Mouse (Mus musculus): ENCODE measurements around the gene Hoxd11.

Hoxd11 gene

DNA sequence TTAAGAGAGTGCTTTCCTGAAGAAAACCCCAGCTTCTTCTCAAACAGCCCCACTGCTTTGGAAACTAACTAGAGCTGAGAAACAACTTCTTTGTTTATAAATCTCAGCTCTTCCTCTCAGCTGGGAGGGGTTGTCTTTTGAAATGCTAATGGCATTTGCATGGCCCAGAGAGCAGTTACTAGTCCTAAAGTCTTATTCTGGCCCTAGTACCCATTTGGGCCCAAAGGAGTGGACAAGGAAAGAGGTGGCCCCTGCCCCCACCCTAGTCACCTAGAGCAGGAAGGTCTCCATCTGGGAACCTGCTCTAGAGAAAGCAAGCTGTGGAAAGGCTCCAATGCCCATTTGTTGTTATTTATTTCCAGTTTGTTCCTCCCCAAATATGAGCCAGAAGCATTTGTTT lies 51.7 kb downstream of the Hoxd11 start:
- no peak for DNase-seq (ENCODE audit: low spot score in 2 of 2)

DNA sequence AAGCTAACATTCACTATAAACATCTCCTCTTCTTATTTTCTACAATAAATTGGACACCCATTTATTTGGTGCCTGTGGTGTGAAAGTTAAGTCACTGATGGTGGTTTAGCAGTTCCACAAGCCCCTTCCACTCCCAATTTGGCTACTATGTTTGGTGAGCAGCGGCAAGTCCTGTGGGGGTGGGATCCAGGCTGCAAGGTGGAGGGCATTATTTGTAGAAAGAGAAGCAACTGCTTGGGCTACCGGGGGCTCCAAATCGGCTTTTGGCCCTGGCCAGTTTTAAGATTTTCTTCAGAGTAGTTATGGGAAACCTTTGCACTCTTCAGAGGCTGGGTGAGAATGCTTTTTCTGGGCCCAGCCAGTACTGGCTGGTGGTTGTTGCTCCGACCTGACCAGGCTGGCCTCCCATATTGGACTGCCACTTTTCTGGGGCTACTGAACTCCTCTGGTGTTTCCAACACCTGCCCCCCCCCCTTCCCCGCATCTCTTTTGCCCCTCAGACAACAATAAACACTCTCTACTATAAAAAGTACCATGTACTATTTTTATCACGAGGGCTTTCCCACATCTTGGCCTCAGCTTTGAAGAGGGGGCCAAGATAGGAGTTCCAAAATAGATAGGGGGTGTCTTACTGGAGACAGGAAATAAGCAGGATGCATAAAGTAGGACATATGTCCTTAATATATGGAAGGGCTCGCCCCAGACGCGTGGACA lies 52.6 kb downstream of the Hoxd11 start:
- DNase-seq (ENCODE audit: low spot score in 2 of 2), result no peak

DNA sequence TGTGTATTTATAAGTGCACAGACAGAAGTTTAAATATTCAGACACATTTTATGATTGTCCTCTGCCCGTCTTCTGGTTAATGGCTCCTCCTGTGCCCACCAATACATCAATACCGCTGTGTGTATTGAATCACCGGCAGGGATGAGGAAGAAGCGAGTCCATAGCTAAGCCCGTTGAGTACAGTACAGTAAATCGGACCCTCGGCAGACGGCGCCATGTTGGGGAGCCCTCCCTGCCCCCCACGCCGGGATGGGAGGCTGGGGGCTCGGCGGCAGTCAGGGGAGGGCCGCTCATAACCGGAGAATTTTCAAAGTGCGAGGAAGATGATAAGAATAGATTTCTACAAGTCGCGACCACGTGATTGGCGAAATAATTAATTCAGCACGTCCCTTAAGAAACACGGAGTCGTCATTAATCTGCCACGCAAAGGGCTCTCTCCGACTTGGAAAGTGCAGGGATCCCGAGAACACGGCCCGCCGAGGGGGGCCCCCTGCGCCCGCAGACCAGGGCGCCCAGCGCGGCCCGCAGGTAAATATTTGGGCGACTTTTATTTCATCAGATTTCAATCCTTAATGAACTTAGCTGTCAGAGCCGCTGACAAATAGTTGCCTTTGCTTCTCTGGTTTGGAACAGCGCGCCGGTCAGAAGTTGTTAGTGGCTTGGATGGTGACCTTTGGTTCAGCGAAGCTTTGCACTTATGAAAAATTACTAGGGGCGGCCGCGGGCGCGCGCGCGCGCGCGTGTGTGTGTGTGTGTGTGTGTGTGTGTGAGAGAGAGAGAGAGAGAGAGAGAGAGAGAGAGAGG lies 53.4 kb downstream of the Hoxd11 start:
- DNase-seq (ENCODE audit: low spot score in 2 of 2), result no peak

DNA sequence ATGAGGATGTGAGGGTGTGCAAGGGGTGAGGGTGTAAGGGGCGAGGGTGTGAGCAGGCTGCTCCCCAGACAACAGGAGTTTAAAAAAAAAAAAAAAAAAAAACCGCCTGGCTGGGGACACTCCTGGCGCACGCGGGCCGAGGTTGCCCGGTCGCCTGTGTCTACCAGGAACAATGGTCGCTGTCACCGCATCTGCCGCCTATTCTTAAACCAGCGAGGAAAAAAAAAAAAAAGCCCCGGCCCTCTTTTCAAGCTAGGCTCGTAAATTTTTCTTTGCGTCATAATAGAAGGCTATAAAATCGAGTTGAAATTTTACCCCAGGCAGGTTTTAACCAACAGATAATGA lies 53.9 kb downstream of the Hoxd11 start:
- DNase-seq (ENCODE audit: low spot score in 2 of 2), result no peak

DNA sequence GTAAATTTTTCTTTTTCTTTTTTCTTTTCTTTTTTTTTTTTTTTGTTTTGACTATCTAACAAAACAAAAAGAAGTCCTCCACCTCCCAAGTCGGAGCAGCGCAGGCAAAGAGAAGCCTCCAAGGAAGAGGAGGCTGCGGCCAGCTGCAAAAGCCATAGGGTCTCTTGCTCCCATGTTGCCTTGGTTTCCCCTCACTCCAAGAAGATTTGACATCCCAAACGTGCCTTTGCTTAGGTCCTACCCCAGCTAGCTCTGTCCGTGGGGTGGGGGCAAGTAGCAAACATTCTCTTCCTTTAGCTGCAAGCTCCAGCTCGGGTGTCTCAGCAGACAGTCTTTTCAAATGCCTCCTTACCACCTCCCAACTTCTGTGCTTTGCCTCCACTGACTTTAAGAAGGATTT lies 54.4 kb downstream of the Hoxd11 start:
- DNase-seq (ENCODE audit: low spot score in 2 of 2), result no peak

DNA sequence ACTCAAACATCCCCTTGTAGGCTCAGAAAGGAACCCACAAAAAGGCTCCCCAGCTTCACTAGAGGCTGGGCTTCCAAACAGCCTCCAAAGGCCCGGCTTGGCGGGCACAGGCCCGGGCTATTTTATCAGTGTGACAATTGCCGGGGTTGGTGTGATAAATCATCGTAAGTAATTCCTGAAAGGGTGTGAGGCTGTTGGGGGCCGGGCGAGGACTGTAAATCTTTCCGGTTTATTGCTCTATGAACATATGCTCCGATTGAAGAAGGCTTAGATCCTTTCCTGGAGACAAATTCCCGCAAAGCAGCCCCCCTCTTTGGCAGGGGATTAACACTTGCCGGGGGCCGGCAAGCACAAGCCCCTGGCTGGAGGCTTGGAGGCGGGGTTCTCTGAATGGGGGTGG lies 55.1 kb downstream of the Hoxd11 start:
- no peak for DNase-seq (ENCODE audit: low spot score in 2 of 2)

DNA sequence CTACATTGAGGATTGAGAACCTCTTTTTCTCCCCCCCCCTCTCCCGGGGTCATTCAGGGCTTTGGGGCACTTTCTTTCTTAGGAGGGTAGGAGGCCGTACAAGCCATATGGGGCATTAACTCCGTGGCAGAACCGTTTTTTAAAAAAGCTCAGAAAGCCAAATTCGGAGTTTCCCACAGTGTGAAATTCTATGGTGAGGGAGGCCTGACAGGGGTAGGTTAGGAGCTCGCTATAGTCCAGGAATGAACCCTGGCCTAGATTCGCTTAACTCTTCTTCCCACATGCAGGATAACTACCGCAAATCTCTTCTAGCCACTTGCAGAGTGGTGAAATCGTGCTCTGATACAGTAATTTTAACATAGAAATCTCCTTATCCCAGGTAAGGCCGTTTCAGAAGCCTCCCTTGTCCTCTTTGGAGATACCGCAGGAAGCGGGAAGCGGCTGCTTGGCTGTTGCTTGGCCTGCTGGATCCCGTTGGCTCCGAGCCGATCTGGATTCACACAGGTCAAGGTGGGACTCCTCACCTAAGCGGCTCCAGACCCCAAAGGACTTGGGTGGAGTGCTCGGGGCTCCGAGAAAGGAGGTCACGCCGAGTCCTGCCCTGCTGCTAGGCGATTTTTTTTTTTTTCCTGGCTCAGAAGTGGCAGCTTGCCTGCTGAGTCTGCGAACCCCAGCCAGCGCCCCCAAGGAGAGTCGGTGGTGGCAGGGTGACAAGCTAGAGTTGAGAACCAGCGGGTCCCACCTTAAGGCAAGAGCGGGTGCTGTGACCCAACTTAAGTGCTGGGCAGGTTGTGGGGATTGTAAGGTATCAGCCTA lies 55.8 kb downstream of the Hoxd11 start:
- no peak for DNase-seq (ENCODE audit: low spot score in 2 of 2)

DNA sequence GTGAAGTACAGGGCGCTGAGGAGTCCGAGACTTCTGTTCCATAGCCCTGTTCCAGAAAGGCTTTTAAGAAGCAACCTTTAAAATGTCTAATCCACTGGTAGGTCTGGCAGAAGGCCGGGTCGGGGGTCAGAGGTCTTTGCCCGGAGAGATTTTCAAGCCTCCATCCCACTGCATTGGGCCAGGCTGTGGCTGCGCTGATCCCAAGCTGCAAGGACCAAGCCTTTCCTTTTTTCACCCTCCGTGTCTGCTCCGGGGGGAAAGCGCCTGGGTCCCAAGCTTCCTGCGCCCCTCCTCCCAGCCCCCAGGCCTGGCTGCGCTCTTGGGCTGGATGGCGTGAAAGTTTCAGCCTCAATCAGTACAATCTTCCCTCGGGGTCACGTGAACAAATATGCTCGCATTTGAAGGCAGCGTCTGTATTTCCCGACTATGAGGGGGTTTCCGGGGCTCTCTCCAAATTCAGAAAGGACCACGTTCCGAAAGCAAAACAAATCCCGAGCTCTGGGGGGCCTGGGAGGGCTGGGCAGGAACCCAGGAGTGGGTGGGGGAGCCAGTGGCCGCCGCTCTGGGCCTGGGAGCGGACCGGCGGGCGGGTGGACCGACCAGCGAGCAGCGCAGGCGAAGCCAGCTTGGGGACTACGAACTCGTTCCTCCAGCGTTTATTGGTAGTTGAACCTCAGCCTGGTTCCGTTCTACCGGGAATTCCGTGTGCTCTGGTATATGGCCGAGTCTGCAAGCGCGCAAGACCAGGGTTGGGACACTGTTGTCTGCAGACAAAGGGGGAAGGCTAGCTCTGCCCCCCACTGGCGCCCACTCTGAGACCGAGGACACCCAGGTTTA lies 56.7 kb downstream of the Hoxd11 start:
- DNase-seq (ENCODE audit: low spot score in 2 of 2), result no peak

Measured in right cerebral cortex, adult 2 months (tissue).